Mouse (Mus musculus): ENCODE results near the gene Uqcc2. TPM values are rescaled to one million over a fixed set of nuclear protein-coding genes. Genes with fewer than 3 reads are reported as not detected.

Uqcc2 gene
- total RNA-seq, 2 experiments from 2014 or later: 142 to 171 TPM

DNA sequence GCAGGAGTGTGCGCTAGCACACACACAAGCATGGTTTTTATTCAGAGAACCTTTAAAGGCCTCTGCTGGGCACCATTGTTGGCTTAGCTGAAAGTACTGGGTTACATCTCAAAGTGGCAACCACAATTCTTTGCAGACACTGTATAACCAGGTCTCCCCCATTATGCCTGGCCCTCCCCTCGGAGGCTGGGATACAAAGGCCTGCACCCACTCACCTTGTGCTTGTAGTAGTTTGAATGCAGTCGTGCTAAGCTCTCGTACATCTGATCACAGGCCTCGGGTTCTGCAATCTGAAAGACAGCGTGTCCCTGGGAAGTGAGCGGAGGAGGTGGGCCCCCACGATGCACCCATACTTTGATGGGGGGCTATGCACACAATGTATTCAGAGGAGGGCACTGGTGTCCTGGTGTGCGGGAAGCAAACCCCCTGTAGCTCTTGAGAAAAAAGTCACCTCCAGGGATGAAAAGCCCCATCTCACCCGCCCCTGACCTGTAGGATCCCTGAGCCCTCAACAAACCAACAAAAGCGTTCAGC is 8.0 kb downstream of the Uqcc2 start:
- no peak for ATAC-seq (replicated peaks; ENCODE audit: poor library complexity, severe bottlenecking)

DNA sequence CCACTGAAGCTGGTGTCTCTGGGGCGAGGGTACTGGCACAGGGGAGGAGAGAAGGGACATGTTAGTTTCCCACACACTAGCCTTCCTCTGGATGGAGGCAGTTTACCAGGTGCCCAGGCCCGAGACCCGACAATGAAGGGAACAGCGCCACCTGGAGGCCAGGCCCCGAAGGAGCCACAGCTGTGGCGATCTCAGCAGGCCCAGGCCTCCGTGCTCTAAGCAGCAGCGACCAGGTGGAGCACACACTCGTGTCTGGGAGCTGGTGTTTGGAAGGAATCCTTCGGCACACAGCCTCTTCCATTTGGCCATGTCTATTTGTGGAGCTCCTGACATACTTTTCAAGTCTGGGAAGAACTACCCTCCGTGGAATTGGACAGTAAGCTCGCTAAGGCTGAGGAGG is 8.5 kb downstream of the Uqcc2 start:
- peak; percentile 54; the same call in 1 of the 2 replicates for ATAC-seq (replicated peaks; ENCODE audit: poor library complexity, severe bottlenecking)

DNA sequence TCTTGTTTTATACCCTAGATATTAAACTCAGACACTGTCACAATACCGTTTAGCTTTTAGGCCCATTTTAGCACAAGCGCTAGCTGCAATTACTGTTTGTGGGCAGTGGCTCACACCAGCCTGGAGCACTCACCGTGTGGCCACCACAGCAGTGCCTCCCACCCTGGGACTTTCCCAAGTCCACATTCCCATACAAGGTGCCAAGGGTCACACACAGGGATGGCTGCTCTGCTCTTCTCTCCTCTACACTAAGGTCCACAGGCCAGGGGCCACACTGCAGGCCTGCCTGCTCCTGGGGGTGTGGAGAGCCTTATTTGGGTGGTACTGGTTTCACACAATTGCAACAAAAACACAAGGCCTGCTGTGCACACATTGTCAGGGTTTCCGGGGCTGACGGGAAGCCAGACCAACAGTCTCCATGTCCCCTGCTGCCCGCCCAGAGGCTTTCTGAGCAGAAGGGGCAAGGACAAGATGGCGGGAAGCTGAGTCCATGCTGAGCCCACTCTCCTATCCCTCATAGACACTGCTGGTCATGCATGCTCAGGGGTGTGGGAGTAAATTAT is 9.8 kb downstream of the Uqcc2 start:
- no peak for ATAC-seq (replicated peaks; ENCODE audit: poor library complexity, severe bottlenecking)

DNA sequence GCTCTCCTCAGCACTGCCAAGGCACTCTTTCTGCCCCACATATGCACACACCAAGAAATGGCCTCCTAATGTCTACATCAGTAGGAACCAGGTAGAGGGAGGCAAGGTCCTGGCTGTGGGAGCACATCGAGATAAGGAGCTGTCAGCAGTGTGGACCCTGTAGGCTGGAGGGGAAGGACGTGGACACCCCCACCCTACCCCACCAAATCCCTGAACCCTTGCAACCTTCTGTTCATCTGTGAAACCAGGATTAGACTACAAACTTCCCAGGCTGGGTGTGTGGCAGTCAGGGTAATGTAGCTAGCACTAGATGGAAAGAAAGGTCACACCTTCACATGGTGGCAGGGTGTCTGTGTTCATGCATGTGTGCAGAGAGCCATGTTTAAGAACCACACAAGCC is 10.6 kb downstream of the Uqcc2 start:
- no peak for ATAC-seq (replicated peaks; ENCODE audit: poor library complexity, severe bottlenecking)

DNA sequence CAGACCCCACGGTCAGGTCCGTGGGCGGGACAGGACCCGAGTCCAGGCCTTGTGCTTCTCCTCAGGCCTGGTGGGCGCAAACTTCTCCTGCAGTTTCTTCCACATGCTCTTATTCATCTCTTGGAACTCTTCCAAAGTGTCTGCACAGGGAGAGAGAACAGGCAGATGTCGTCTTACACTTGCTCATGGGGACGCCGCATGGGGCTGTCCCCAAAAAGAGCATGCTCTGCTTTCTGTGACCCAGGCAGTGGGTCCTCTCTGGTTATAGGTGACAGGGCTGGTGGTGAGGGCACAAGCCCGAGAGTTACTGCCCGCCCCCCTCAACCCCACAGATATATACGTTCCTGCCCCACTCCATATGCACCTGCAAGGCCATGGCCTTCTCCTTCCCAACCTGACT is 11.0 kb downstream of the Uqcc2 start:
- ATAC-seq (replicated peaks; ENCODE audit: poor library complexity, severe bottlenecking): no peak

DNA sequence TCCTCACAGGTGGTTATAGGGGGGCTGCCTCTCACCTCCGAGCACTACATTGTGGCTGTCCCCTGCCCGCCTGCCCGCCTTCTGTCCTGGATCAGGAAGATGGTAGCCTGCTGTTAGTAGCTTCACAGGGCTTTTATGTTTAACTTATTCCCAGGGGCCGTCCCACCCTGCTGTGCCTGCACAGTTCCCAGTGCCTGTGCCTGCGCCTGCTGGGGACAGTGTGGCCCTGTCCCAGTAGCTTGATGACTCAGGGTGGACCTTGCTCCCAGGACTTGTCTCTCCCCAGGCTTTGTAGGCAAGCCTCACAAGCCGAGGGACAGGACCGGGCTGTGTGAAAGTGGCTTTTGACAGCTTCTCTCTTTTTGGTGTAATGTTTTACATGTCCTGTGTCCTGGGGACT is 11.9 kb downstream of the Uqcc2 start:
- no peak for ATAC-seq (replicated peaks; ENCODE audit: poor library complexity, severe bottlenecking)

DNA sequence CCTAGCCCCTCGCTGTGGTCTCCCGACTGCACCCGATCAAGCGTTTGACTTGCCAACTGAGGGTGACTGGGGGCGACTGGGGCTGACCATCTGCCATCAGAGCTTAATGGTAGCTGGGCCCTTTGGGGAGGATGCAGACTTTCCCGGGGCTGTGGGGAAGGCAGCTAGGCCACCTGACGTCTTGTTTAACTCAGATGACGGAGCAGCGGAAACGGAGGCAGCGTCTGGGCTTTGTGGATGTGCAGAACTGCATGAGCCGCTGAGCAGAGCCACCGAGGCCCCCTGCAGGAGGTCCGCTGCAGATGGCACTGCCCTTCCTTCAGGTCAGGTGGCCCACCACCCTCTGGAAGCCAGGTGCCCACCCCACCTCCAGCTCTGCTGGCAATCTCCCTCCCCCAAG is 12.4 kb downstream of the Uqcc2 start:
- no peak for ATAC-seq (replicated peaks; ENCODE audit: poor library complexity, severe bottlenecking)

DNA sequence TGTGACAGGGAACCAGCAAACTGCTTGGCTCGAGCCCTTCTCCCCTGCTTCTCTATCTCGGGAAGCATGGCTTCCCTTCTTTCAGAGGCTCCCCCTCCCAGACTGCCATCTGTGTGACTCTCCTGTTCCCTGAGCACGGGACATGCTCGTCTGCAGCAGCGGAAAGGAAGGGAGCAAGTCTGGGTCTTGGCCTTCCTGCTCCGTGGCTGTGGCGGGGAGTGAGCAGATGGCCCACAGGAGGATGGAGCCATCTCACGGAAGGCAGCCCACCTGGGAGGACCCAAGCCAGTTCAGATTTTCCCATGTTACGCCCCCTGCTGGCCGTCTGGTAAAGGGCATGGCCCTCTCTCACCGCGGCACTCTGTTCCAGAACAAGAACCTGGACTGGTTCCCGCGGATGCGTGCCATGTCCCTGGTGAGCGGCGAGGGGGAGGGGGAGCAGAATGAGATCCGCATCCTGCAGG is 13.1 kb downstream of the Uqcc2 start:
- no peak for ATAC-seq (replicated peaks; ENCODE audit: poor library complexity, severe bottlenecking)

DNA sequence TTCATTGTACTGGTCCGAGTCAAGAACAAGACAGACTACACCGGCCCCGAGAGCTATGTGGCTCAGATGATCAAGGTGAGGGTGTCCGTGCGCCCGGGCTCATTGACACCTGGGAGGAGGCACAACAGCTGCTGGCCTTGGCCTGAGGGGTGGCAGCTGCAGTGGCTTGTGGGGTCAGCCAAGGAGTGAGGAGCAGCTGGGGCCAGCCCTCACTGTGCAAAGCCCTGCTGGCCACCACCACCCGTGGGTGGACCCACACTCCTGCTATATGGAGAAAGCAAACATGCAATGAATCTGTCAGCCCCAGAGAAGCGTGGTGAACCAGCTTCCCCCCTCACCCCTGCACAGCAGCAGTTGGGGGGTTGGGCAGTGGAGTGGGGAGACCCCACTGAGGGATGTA is 13.8 kb downstream of the Uqcc2 start:
- ATAC-seq (replicated peaks; ENCODE audit: poor library complexity, severe bottlenecking): no peak

DNA sequence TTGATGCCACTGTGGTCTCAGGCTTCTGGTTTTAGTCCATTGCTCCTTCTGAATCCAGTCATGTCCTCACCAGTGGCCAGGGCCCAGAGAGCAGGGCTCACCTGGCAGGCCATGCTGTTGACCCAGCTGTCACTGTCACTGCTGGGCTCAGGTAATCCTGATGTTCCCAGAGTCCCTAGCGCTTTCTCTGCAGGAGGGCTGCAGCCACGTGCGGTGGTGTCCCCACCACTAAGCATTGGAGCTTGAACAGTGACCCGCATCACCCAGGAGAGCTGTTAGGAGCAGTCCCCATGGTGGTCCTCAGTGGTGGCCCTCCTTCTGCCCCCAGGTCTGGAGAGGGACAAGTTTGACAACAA is 14.2 kb downstream of the Uqcc2 start:
- ATAC-seq (replicated peaks; ENCODE audit: poor library complexity, severe bottlenecking): no peak

DNA sequence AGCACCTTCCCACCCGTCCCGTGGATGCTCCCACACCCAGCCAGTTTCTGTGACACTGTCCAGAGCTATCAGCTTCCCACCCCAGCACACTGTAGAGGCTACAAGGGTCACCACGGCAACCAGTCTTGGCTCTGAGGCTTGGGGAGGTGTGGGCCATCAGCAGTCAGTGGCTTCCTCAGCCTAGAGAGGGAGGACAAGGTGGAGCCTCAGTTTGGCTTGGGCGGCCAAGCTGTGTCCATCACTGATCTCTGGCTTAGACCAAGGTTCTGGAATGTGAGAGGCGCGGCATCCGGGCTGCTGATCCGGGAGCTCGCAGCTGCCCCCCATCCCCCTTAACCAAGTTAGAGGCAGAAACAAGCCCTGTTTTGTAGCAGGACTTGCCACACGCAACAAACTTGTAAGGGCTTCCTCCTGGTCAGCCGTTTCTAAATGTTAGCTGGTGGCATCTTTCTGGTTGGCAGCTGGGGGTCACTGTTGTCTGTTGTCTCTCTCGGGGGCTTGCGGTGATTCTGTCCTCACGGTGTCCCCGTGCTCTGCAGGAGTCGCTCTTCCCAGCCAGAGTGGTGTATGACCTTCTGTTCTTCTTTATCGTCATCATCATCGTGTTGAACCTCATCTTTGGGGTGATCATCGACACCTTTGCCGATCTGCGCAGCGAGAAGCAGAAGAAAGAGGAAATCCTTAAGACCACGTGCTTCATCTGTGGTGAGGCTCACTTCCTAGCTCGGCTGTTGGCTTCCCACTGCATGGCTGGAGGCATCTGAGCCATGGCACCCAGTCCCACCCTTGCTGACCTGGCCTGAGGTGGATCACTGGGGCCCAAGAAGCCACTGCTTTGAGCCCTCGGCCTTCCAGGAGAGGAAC is 14.8 kb downstream of the Uqcc2 start:
- ATAC-seq (replicated peaks; ENCODE audit: poor library complexity, severe bottlenecking): peak; percentile 77

DNA sequence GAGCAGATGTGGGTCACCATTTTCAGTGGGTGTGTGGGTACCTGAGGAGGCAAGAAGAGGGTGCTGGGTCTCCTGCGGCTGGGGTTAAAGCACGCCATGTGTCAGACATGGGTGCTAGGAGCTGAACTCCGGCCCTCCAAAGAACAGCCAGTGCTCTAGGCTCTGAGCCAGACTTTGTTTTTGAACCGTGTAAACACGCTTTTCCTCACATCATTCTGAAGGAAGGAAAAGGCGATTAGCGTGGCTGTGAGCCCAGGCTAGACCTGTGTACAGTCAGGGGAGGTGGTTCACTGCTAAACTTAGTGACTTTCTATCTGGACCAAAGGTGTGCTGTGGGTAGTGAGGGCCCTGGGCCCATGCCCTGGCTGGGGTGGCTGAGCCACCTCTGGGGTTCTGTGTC is 23.6 kb downstream of the Uqcc2 start:
- ATAC-seq (replicated peaks; ENCODE audit: poor library complexity, severe bottlenecking): no peak

DNA sequence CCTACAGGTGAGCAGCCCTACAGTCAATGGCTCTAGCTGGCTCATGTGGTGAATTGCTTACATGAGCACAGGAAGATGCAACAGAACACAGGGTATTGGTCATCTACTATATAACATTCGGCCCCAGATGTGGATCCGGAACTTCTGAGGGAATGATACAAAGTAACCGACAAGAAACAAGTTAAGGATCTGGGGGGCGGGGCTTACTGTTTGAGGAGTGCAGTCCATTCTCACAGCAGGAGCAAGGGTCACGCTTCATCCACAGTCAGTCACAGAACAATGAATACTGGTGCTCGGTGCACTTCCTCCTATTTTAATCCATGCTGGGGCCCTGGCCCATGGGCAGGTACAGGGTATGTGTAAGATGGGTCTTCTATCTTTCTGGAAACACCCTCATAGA is 25.8 kb downstream of the Uqcc2 start:
- no peak for ATAC-seq (replicated peaks; ENCODE audit: poor library complexity, severe bottlenecking)

DNA sequence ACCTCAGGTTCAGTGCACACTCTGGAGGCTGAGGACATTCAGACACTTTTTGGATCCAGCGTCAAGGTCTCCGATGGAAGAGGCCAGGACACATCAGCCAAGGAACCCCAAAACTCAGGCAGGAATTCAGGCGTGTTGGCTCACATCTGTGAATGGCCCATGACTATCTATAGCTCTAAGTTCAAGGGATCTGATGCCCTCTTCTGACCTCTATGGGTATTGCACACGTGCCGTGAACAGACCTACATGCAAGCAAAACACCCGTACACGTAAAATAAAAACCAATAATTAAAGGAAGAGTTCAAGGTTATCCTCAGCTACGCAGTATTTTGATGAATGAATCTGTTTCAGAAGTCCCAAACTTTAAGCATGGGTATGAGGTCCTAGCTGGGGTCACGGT is 27.0 kb downstream of the Uqcc2 start:
- ATAC-seq (replicated peaks; ENCODE audit: poor library complexity, severe bottlenecking): peak; percentile 47; the same call in 1 of the 2 replicates

DNA sequence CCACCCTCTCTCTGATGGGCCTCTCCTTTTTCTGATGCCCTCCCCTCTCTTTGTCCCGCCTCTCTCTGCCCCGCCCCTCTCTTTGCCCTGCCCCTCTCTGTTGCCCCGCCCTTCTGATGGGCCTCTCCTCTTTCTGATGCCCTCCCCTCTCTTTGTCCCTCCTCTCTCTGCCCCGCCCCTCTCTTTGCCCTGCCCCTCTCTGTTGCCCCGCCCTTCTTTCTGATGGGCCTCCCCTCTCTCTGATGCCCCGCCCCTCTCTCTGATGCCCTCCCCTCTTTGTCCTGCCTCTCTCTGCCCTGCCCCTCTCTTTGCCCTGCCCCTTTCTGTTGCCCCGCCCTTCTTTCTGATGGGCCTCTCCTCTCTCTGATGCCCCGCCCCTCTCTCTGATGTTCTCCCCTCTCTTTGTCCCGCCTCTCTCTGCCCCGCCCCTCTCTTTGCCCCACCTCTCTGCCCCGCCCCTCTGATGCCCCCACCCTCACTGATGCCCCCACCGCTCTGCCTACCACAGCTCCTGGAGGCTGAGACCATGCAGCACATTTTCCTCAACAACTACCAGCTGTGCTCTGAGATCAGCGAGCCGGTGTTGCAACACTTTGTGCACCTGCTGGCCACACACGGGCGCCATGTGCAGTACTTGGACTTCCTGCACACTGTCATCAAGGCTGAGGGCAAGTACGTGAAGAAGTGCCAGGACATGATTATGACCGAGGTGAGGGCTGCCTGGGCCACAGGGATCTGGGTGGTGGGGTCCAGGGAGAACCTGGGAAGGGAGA is 27.8 kb downstream of the Uqcc2 start:
- peak; percentile 70 for ATAC-seq (replicated peaks; ENCODE audit: poor library complexity, severe bottlenecking)

DNA sequence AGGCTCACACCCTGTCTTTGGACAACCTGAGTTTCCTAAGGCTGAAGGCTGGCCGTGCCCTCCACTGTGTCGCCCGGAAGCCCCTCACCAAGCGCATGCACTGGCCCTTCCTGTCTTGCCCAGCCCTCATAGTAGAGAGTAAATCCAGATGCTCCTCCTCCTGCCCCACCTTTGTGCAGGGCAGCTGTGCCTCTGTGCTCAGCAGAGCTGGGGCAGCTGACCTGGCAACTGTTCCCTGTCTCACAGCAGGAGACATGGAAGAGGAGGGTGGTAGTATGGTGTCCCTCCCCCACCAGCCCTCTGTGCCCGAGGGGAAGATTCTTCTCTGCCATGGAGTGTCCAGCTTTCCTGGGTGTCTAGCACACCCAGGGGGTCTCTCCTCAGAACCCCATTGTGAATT is 32.0 kb downstream of the Uqcc2 start:
- no peak for ATAC-seq (replicated peaks; ENCODE audit: poor library complexity, severe bottlenecking)

DNA sequence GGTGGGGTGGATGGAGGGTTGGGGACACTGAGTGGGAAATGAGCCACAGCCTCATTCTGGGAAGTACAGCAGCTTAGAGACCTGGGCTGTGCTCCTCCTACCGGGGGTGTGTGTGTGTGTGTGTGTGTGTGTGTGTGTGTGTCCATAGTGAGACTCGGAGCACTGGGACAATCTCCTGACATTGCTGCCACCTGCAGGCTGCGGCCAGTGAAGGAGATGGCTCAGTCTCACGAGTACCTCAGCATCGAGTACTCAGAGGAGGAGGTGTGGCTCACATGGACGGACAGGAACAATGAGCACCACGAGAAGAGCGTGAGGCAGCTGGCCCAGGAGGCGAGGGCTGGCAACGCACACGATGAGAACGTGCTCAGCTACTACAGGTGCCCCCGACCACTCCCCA is 38.0 kb downstream of the Uqcc2 start:
- ATAC-seq (replicated peaks; ENCODE audit: poor library complexity, severe bottlenecking): no peak

DNA sequence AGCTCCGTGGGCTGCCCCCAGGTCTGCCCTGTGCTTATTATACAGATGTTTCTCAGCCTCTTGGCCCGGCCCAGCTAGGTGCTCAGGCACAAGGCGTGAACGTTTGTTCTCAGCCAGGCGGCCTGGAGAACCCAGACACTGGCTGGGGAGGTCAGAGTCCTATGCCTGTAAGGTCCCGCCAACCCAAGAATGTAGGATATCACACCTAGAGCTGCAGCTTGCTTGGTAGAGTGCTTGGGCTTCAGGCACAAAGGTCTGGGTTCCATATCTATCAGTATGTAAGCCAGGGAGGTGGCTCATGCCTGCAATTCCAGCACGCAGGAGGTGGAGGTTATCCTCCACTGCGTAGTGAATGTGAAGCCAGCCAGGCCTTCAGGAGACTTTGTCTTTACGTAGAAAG is 43.6 kb downstream of the Uqcc2 start:
- ATAC-seq (replicated peaks; ENCODE audit: poor library complexity, severe bottlenecking): no peak

DNA sequence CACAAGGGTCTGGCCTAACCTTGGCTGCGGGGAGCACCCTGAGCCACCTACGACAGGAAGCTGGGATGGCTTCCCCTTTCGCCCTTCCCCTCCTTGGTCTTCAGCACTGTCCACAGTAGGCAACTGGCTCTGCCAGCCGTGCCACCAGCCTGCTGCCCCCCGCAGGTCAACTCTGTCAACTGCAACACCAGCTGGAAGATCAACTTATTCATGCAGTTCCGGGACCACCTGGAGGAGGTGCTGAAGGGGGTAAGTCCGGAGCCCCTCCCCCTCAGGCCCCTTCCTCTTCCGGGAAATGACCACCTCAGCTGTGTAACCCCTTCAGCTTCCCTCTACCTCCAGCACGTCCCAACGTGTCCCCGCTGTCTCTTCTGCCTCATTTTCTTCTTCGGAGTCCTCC is 46.3 kb downstream of the Uqcc2 start:
- ATAC-seq (replicated peaks; ENCODE audit: poor library complexity, severe bottlenecking): peak; percentile 57

DNA sequence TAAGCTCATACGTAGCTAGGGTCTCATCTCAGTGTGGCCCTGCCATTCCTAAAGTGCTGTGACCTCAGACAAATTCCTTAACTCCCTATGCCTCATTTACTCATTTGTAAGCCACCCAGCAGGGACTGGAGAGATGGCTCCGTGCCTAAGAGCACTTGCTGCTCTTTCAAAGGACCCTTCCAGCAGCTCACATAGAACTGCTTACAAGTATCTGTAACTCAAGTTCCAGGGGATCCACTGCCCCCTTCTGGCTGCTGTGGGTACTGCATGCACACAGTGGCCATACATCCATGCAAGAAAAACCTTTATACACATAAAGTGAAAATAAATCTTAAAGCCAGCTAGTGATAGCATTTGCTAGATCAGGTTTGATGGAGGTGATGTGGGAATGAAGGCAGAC is 48.0 kb downstream of the Uqcc2 start:
- ATAC-seq (replicated peaks; ENCODE audit: poor library complexity, severe bottlenecking): no peak

DNA sequence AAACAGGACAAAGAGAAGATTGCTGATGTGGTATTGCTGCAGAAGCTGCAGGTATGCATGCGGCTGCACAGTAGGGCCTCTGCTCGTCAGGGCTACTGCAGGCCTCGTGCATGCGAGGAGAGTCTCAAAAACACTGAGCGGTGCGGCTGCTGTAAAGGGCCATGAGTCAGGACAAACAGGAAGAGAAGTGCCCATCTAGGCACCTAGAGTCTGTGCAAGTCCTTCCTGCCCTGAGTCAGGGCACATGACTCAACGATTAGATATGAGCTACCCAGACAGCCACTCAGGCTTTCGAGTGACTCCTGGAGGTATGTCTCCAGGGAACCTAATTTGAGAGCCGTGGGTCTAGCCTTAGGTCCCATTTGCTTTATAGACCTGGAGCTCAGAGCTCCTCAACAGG is 50.1 kb downstream of the Uqcc2 start:
- ATAC-seq (replicated peaks; ENCODE audit: poor library complexity, severe bottlenecking): peak; percentile 59
